In genomic region chr1:175296906-175297305, GRCm38 (mm10) we compare ENCODE assay signal across 17 mouse cellular contexts.
"Had no signal": no experiment of that assay in that cellular context is flagged by ENCODE, and none has a peak within 500 bp of the region (broad histone marks: within the 10 kb centered on the region; RNA-seq: fewer than 3 reads in every experiment).

No protein-coding gene starts in this region.

- H3K4me3 ChIP-seq: intestine, embryonic 15.5 days; kidney, embryonic 15.5 days; limb, embryonic 12.5 days; liver, embryonic 13.5 days; lung, embryonic 15.5 days; midbrain, embryonic 12.5 days; neural tube, embryonic 13.5 days had no signal

- H3K36me3 ChIP-seq: intestine, embryonic 15.5 days; kidney, embryonic 15.5 days; limb, embryonic 12.5 days; liver, embryonic 13.5 days; lung, embryonic 15.5 days; midbrain, embryonic 12.5 days; neural tube, embryonic 13.5 days had no signal

- H3K9ac ChIP-seq: intestine, embryonic 15.5 days; kidney, embryonic 15.5 days; limb, embryonic 12.5 days; liver, embryonic 13.5 days; liver, postnatal 0 days; lung, embryonic 15.5 days; midbrain, embryonic 12.5 days; neural tube, embryonic 13.5 days had no signal

- H3K27me3 ChIP-seq: intestine, embryonic 15.5 days; kidney, embryonic 15.5 days; limb, embryonic 12.5 days; liver, embryonic 13.5 days; midbrain, embryonic 12.5 days; neural tube, embryonic 13.5 days had no signal

- H3K4me1 ChIP-seq: intestine, embryonic 15.5 days; kidney, embryonic 15.5 days; limb, embryonic 12.5 days; liver, embryonic 13.5 days; lung, embryonic 15.5 days; midbrain, embryonic 12.5 days had no signal

- H3K9me3 ChIP-seq: intestine, embryonic 15.5 days; kidney, embryonic 15.5 days; limb, embryonic 12.5 days; lung, embryonic 15.5 days; midbrain, embryonic 12.5 days; neural tube, embryonic 13.5 days had no signal

- ATAC-seq: intestine, embryonic 15.5 days; liver, postnatal 0 days; midbrain, embryonic 16.5 days had no signal

- H3K4me2 ChIP-seq: intestine, embryonic 15.5 days; kidney, embryonic 15.5 days; limb, embryonic 12.5 days; liver, embryonic 13.5 days; lung, embryonic 15.5 days; midbrain, embryonic 12.5 days; neural tube, embryonic 13.5 days had no signal

- H3K27ac ChIP-seq: intestine, embryonic 15.5 days; kidney, embryonic 15.5 days; limb, embryonic 12.5 days; liver, embryonic 13.5 days; lung, embryonic 15.5 days; macrophage; midbrain, embryonic 12.5 days; neural tube, embryonic 13.5 days; stomach, postnatal 0 days had no signal

- DNase-seq: kidney, adult 2 months; kidney, postnatal 14 days; liver; liver, embryonic 13.5 days; liver, postnatal 0 days; lung, postnatal 14 days; thymus, adult 18-20 months; thymus, postnatal 25 days had no signal
